Mouse (Mus musculus) E14TG2a.4 (cell line): ENCODE data around the gene Hcn3.

Experiments used
- CTCF ChIP-seq: conservative IDR thresholded peaks from 2 replicates; pipeline ENCODE4 v1.5.1; 2014; ENCODE audit warnings: low read length
- NANOG ChIP-seq: IDR thresholded peaks from 2 replicates; pipeline ENCODE4 v1.6.1; 2014; ENCODE audit warnings: borderline replicate concordance, low read length, mixed read lengths

- TF ChIP-seq CTCF (no peak), NANOG (no peak)
Observed at GRCm38 (mm10) chr3:89158651-89159050, 1.3 kb downstream of the Hcn3 start.
